Mouse (Mus musculus): ENCODE data around the gene Neu3. TPM values are rescaled to one million over a fixed set of nuclear protein-coding genes. Genes with fewer than 3 reads are reported as not detected.

Gene Neu3
- total and polyA plus RNA-seq, 3 experiments, result 3.1 to 3.5 TPM; not detected in 1

DNA sequence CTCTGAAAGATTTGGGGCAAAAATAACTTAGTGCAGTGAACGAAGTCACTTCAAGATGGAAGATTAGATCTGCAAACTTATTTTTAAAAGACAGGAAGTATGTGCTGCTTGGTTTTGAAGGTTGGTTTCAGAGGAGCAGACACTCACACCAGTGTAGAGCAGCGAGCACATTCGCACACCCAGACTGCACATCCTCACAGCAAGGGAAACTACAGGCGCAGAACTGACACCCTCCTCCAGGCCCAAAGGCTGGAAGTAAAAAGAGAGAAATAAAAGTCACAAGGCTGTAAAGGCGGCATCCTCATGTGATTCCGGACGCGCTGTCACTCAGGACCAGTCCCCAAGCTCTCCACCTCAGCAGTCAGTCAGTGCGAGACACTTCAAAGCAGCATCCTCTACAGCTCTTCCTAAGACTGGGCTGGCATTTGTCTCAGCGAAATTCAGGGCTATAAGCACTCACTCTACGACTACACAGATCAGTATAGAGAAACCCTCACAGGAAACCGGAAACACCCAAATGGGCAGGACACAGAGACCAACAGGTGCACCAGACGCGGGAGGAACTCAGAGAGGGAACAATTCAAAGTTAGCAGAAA is 28.1 kb upstream of the Neu3 start:
- peaks cover 37% of the 10 kb centered on the region for H3K79me2 ChIP-seq (ENCODE audit: control insufficient read depth, insufficient read depth, low read length, poor library complexity)
- H3K4me1 ChIP-seq (ENCODE audit: control insufficient read depth in 1 of 2, insufficient read depth in 2 of 2, low read length in 2 of 2), result peaks cover 12 to 14% of the 10 kb centered on the region in 2 experiments
- H3K27me3 ChIP-seq (ENCODE audit: control insufficient read depth in 1 of 2, insufficient read depth in 2 of 2, low read length in 2 of 2), result no peaks in the 10 kb centered on the region
- peaks cover 13 to 26% of the 10 kb centered on the region in 2 experiments for H3K36me3 ChIP-seq (ENCODE audit: control insufficient read depth in 1 of 2, insufficient read depth in 2 of 2, low read length in 2 of 2)
- no peaks in the 10 kb centered on the region for H3K9me3 ChIP-seq (replicated peaks; ENCODE audit: insufficient read depth, low read length)
- H3K4me3 ChIP-seq (ENCODE audit: control insufficient read depth in 1 of 2, insufficient read depth in 1 of 2, low read depth in 2 of 2, low read length in 2 of 2), result no peak overlapping the region
- H3K27ac ChIP-seq (ENCODE audit: control insufficient read depth, low read depth, low read length), result no peak overlapping the region
- no peak overlapping the region for H3K9ac ChIP-seq (ENCODE audit: control insufficient read depth, low read depth, low read length, poor library complexity, severe bottlenecking)
- no peak for TF ChIP-seq CTCF (IDR thresholded peaks at IDR 0.05 in 2 of 3, conservative IDR thresholded peaks at IDR 0.05 in 1 of 3; ENCODE audit: control insufficient read depth in 1 of 3, insufficient read depth in 1 of 3, low read depth in 2 of 3, low read length in 3 of 3, poor library complexity in 1 of 3, severe bottlenecking in 1 of 3)
- no peak for TF ChIP-seq NELFE (IDR thresholded peaks at IDR 0.05; ENCODE audit: low read depth, low read length)
- no peak for TF ChIP-seq TAL1 (IDR thresholded peaks at IDR 0.05; ENCODE audit: low read length)
- TF ChIP-seq JUND (IDR thresholded peaks at IDR 0.05; ENCODE audit: low read depth, low read length), result no peak
- no peak for TF ChIP-seq POLR2AphosphoS5 (IDR thresholded peaks at IDR 0.05; ENCODE audit: borderline replicate concordance, low read depth, low read length)
- TF ChIP-seq USF1 (IDR thresholded peaks at IDR 0.05; ENCODE audit: low read depth, low read length), result no peak
- no peak for TF ChIP-seq MXI1 (IDR thresholded peaks at IDR 0.05; ENCODE audit: low read depth, low read length)
- DNase-seq (ENCODE audit: low read depth, low spot score), result no peak

DNA sequence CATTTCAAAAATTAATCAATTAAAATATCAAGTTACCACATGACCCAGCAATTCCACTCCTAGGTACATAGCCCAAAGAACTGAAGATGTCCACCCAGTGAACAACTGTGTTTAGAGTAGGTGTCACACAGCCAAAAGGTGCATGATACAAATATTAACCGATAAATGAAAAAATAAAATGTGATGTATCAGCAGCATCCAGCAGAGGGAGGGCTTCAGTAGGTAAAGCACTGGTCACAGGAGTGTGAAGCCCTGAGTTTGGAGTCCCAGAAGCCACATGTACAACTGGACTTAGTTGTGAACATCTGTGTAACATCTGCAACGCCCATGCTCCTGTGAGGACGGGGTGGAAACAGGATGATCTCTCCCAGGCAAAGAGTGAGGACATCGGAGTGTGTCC is 26.1 kb upstream of the Neu3 start:
- TF ChIP-seq MXI1 (IDR thresholded peaks at IDR 0.05; ENCODE audit: low read depth, low read length), result no peak
- no peak for TF ChIP-seq ZMIZ1 (IDR thresholded peaks at IDR 0.05; ENCODE audit: low read depth, low read length)
- TF ChIP-seq USF1 (IDR thresholded peaks at IDR 0.05; ENCODE audit: low read depth, low read length), result no peak
- TF ChIP-seq E2F4 (IDR thresholded peaks at IDR 0.05; ENCODE audit: borderline replicate concordance, low read depth, low read length), result no peak
- no peak for TF ChIP-seq MYB (IDR thresholded peaks at IDR 0.05; ENCODE audit: low read depth, low read length)
- TF ChIP-seq RCOR1 (IDR thresholded peaks at IDR 0.05; ENCODE audit: low read depth, low read length), result no peak
- TF ChIP-seq ZNF384 (IDR thresholded peaks at IDR 0.05; ENCODE audit: low read depth, low read length), result no peak
- no peak for TF ChIP-seq TCF12 (IDR thresholded peaks at IDR 0.05; ENCODE audit: low read depth, low read length)
- TF ChIP-seq NRF1 (IDR thresholded peaks at IDR 0.05; ENCODE audit: insufficient read depth, low read depth, low read length, poor library complexity, severe bottlenecking), result no peak
- TF ChIP-seq TBP (IDR thresholded peaks at IDR 0.05; ENCODE audit: low read depth, low read length), result no peak
- no peak for TF ChIP-seq MAFK (IDR thresholded peaks at IDR 0.05; ENCODE audit: borderline replicate concordance, low read depth, low read length)
- TF ChIP-seq SIN3A (IDR thresholded peaks at IDR 0.05; ENCODE audit: low read length), result no peak
- TF ChIP-seq BHLHE40 (IDR thresholded peaks at IDR 0.05; ENCODE audit: borderline replicate concordance, low read depth, low read length), result no peak
- Histone ChIP-seq H3K4me3 (ENCODE audit: control insufficient read depth in 1 of 2, insufficient read depth in 1 of 2, low read depth in 2 of 2, low read length in 2 of 2) (no peak overlapping the region), H3K27ac (ENCODE audit: control insufficient read depth, low read depth, low read length) (no peak overlapping the region), H3K27me3 (ENCODE audit: control insufficient read depth in 1 of 2, insufficient read depth in 2 of 2, low read length in 2 of 2) (no peaks in the 10 kb centered on the region), H3K36me3 (ENCODE audit: control insufficient read depth in 1 of 2, insufficient read depth in 2 of 2, low read length in 2 of 2) (peaks cover 16 to 33% of the 10 kb centered on the region in 2 experiments), H3K9ac (ENCODE audit: control insufficient read depth, low read depth, low read length, poor library complexity, severe bottlenecking) (no peak overlapping the region), H3K4me1 (ENCODE audit: control insufficient read depth in 1 of 2, insufficient read depth in 2 of 2, low read length in 2 of 2) (peaks cover 12 to 14% of the 10 kb centered on the region in 2 experiments), H3K9me3 (replicated peaks; ENCODE audit: insufficient read depth, low read length) (no peaks in the 10 kb centered on the region), H3K79me2 (ENCODE audit: control insufficient read depth, insufficient read depth, low read length, poor library complexity) (peaks cover 41% of the 10 kb centered on the region)
- no peak for DNase-seq (ENCODE audit: low read depth, low spot score)
